Mouse (Mus musculus) T-helper 17 cell (primary cell): ENCODE measurements around the gene Hist1h2be.
"Not testable (repeated sequence)": the region's sequence is repeated elsewhere in the genome, so short reads cannot be mapped to it uniquely, and the experiment has no call there.

Experiments
- in situ Hi-C, 2 experiments: fragments of 300-600 bp; cut with MboI, MseI; formaldehyde crosslinking; loops; 1 replicate in 1 of 2; 2 replicates in 1 of 2; pipeline ENCODE4 v1.15.1; 2025; ENCODE audit warnings: high pct_unique_total_duplicates in 2 of 2

Gene Hist1h2be

DNA sequence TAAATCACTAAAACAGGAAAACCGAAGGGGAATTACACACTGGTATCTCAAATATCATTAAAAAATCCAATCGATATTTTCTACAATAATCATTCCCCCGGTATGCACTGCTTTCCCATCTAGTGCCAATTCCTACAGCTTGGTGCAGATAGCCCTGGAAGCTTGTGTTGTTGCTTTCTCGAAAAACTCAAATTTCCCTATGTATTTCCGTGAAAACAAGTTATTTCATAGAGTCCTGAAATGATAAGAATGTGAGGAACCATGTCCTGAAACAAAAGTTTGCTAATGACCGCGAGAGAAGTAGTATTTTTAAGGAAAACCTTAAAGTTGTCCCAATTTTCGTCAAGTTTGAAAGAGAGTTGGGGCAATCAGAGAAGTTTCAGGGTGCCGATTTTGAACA lies 66.5 kb downstream of the Hist1h2be start:
- in situ Hi-C loops: loop anchor here (10.0 to 25.0 kb wide), 2 partner anchors 1510 to 1742 kb away; partner anchors contain the start of genes Hist1h2ag (in 1 of the 2), Hist1h2ao (in 1 of the 2), Hist1h2bj (in 1 of the 2) and Hist1h2bq (in 1 of the 2)

DNA sequence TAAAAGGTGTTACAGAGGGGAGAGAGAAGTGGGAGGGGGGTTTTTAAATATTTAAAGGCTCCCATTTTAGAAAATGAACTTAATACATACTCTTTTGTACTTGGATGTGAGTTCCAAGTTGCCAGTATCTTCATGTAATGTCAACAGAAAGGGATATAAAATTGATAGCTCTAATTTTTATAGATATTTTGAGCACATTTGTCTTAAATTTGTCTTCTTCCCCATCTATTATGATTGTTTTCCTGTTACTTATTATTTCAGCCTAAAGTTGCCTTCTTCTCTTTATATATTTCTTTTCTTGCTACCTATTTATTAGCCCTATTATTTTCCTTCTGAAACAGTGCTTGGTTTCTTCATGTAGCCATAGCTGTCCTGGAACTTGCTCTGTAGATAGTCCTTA lies 68.0 kb downstream of the Hist1h2be start, which contains the start of gene Hist1h1d:
Hist1h1d (plus strand) TSS at position 301 of the 400 bp plus-strand sequence.
- in situ Hi-C loops: loop anchor here (10.0 to 25.0 kb wide), 2 partner anchors 1508 to 1741 kb away; partner anchors contain the start of genes Hist1h2ag (in 1 of the 2), Hist1h2ao (in 1 of the 2), Hist1h2bj (in 1 of the 2) and Hist1h2bq (in 1 of the 2)

DNA sequence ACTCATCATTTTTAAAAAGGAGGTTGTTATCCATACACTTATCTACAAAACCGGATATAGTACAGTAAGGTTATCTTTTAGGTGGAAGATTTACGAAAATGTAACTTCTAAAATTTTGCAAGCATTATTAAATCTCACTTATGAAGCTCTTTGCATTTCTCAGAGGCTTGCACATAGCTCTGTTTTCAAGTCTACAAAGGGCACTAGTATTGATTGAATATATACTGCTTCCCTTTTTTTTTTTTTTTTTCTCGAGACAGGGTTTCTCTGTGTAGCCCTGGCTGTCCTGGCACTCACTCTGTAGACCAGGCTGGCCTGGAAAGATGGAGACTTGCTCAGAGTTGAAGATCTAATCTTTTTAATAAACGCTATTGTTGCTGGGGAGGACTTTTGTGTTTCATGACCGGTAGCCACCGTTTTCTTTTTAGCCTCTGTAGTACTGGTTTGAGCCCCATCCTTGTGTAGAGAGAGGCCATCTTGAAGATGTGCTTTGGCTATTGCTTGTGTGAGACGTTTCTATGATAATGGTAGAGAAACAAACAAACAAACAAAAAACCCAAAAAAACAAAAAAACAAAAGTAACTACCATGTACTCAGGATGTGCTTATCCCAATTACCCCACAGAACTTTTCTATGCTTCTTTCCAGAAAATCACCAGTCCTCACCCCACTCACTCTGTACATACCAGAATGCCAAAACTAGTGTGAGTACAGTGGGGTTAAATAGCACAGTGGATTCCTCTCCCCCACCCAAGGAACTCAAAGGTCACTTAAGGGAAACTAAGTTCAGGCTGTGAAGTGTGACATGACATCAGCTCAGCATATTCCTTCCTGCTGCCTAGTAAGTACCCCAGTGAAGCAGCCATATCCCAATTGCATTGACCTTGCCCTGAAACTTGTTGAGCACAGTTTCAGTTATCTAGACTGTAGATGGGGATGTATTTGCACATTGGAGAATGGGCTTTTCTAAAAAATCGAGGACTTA lies 68.7 kb downstream of the Hist1h2be start:
- in situ Hi-C loops: loop anchor here (10.0 to 25.0 kb wide), 2 partner anchors 1507 to 1740 kb away; partner anchors contain the start of genes Hist1h2ag (in 1 of the 2), Hist1h2ao (in 1 of the 2), Hist1h2bj (in 1 of the 2) and Hist1h2bq (in 1 of the 2)

DNA sequence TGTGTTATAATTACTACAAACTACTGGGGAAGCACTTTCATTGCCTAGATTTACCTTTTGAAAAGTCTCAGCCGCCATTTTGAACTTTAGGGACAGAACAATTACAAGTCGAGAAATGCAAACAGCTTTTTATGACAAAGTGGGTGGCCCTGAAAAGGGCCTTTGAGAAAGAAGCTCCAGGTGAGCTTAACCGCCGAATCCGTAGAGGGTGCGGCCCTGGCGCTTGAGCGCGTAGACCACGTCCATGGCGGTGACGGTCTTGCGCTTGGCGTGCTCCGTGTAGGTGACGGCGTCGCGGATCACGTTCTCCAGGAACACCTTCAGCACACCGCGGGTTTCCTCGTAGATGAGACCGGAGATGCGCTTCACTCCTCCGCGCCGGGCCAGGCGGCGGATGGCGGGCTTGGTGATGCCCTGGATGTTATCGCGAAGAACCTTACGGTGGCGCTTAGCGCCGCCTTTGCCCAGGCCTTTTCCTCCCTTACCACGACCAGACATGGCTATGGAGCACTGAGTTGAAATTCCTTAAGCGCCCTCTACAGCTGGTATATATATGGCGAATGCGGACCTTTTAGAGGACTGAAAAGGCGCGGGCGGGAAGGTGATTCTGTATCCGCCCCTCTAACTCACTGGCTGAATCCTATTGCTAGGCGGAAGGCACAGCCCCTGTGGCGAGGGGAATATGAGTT lies 69.6 kb downstream of the Hist1h2be start, which contains the start of gene Hist1h4f:
Hist1h4f (minus strand) TSS at position 503 of the 689 bp plus-strand sequence.
- in situ Hi-C loops: loop anchor here (10.0 to 25.0 kb wide), 2 partner anchors 1506 to 1739 kb away; partner anchors contain the start of genes Hist1h2ag (in 1 of the 2), Hist1h2ao (in 1 of the 2), Hist1h2bj (in 1 of the 2) and Hist1h2bq (in 1 of the 2)

DNA sequence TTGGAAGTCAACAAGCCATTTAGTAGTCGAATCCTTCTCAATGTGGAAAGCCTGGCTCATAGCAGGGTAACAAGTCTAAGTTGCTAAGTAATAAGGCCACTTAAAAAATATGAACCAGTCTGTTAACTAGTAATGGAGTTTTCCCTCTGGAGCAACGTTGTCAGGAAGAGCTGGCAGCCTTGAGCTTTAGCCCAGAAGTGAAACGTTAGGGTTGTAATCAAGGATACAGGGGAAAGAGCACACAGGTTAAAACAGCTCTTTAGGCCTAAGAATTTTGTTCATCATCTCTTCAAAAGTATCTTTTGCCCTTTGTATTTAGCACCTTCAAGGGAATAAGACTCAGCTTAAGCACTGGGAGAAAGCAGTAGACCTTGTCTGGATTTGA lies 70.2 kb downstream of the Hist1h2be start:
- in situ Hi-C loops: loop anchor here (10.0 to 25.0 kb wide), 2 partner anchors 1506 to 1738 kb away; partner anchors contain the start of genes Hist1h2ag (in 1 of the 2), Hist1h2ao (in 1 of the 2), Hist1h2bj (in 1 of the 2) and Hist1h2bq (in 1 of the 2)

DNA sequence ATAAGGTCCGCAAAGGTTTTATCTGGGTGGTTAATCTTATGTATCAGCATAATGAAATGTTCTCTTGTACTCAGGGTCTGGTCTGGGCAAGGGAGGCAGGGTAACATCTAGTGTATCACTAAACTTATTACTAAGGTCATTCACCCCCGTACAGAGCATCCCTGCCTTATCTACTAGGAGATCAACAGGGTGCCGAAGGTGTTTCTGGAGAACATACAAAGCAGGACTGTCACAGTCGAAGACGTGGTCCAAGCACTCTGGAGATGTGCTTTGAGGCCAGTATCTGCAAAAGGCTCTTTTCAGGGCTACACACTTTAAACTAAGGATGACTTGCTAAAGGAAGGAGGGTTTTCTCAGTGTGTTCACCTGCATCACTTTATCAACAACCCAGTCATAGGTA lies 74.2 kb downstream of the Hist1h2be start:
- in situ Hi-C loops: no loop called here

DNA sequence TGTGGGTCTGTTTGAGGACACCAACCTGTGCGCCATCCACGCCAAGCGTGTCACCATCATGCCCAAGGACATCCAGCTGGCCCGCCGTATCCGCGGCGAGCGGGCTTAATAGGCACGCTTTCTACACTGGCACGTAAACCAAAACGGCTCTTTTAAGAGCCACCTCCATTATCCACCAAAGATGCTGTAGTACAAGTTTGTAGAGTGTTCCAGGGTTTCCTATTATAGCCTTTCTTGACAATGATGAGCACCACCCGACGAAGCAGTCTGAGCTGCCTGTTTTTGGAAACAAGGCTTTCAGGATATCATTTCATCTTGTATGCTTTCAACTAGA lies 76.2 kb downstream of the Hist1h2be start:
- in situ Hi-C loops: not testable (repeated sequence)

DNA sequence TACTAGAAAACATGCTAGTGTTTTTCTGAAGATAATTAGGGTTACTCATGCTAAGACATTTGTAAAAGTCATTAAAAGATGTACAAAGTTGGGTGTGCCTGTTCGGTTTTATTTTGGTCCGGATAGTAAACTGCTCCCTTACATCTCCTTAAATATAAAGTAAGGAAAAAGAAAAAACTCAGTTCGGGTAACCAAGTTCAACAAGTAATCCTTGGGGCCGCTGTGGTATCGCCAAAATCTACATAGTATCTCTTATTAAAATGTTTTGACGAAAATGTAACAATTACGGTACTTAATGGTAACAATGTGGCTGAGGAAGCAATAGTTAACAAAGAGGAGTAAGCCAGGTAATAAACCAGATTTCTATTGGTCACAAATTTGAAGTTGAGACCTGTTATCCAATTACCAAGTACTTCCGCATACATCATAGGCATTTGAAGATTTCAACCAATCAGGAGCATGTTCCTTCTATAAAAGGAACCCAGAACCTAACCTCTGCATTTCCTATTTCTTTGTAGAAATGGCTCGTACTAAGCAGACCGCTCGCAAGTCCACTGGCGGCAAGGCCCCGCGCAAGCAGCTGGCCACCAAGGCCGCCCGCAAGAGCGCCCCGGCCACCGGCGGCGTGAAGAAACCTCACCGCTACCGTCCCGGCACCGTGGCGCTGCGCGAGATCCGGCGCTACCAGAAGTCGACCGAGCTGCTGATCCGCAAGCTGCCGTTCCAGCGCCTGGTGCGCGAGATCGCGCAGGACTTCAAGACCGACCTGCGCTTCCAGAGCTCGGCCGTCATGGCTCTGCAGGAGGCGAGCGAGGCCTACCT lies 76.7 kb downstream of the Hist1h2be start, which contains the start of gene Hist1h3f:
Hist1h3f (plus strand) TSS at position 88 of the 822 bp plus-strand sequence.
- in situ Hi-C loops: no loop called here

DNA sequence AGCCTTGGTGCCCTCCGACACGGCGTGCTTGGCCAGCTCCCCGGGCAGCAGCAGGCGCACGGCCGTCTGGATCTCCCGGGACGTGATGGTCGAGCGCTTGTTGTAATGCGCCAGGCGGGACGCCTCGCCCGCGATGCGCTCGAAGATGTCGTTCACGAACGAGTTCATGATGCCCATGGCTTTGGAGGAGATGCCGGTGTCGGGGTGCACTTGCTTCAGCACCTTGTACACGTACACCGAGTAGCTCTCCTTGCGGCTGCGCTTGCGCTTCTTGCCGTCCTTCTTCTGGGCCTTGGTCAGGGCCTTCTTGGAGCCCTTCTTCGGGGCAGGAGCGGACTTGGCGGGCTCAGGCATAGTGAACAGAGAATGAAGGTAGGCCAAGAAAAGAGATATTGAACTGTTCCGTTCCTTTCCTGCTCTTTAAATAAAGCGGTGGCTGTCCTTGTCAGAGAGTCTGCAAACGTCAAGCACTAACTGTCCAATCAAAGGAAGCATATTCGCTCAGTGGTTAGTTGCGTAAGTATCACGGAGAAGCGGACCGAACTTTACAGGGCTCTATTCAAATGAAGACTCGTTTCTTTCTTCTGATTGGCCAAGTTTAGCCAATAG lies 77.8 kb downstream of the Hist1h2be start, which contains the start of gene Hist1h2bh:
Hist1h2bh (minus strand) TSS at position 394 of the 609 bp plus-strand sequence.
- in situ Hi-C loops: not testable (repeated sequence)

DNA sequence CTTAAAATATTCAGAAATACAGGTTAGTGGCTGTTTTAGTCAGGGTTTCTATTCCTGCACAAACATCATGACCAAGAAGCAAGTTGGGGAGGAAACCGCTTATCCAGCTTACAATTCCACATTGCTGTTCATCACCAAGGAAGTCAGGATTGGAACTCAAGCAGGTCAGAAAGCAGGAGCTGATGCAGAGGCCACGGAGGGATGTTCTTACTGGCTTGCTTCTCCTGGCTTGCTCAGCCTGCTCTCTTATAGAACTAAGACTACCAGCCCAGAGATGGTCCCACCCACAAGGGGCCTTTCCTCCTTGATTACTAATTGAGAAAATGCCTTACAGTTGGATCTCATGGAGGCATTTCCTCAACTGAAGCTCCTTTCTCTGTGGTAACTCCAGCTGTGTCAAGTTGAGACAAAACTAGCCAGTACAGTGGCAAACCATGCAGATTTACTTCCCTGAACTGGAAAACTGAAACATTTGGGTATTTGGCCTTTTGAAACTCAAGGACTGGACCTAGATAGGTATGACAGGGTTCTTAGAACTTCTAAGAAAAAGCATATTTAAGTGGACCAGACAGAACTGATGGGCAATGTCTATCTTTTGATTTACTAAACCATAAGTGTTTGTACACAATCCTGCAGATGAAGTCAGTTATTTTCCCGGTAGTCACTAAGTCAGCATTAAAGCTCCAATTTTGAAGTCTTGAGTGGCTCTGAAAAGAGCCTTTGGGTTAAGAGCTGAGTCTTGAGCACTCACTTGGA lies 78.5 kb downstream of the Hist1h2be start:
- in situ Hi-C loops: not testable (repeated sequence)

DNA sequence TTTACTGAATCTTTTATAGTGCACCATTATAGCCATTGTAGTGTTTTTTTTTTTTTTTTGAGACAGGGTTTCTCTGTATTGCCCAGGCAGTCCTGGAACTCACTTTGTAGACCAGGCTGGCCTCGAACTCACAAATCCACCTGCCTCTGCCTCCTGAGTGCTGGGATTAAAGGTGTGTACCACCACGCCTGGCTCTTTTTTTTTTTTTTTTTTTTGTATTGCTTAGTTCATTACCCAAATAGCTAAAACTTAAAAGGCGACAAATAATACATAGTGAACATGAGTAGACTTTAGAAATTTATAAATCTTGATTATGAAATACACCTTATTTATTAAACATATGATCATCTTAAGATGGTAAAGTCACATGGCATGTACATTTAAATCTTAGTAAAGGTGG lies 79.4 kb downstream of the Hist1h2be start:
- in situ Hi-C loops: no loop called here

DNA sequence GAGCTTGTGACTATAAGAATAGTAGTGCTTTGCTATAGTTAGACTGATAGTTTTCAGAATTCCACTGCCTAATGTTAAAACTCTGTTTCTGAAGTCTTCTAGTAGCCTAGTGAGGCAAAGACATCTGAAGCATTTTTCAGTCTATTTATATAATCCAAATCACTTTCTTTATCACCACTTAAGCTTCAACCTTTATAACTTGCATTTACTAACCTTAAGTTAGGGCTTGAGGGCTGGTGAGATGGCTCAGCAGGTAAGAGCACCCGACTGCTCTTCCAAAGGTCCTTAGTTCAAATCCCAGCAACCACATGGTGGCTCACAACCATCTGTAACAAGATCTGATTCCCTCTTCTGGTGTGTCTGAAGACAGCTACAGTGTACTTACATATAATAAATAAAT lies 81.1 kb downstream of the Hist1h2be start:
- in situ Hi-C loops: loop anchor here (5.0 to 10.0 kb wide), 4 partner anchors 37 to 1825 kb away; partner anchors contain the start of genes Hist1h2ai (in 2 of the 2), Hist1h2bl (in 2 of the 2), Hist1h3h (in 2 of the 2) and Hist1h2ah (in 1 of the 2)

DNA sequence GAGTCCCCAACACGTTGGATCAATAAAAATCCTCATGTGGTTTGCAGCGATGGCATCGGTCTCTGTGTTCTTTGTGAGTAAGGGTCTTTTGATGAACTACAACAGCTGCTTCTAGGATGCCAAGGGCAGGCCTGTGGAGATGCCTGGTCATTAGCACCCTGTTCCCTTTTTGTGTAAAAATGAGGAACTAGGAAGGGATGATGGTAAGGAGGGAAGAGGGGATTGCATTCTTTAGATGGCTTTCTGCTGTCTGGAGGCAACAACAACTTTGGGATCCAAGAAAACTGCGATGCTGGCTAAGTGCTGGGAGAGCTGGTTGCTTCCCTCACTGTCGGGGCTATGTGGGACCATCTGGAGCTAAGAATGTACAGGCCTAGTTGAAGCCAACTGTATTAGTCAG lies 82.7 kb downstream of the Hist1h2be start:
- in situ Hi-C loops: loop anchor here (5.0 to 10.0 kb wide), 4 partner anchors 39 to 1823 kb away; partner anchors contain the start of genes Hist1h2ai (in 2 of the 2), Hist1h2bl (in 2 of the 2), Hist1h3h (in 2 of the 2) and Hist1h2ah (in 1 of the 2)

DNA sequence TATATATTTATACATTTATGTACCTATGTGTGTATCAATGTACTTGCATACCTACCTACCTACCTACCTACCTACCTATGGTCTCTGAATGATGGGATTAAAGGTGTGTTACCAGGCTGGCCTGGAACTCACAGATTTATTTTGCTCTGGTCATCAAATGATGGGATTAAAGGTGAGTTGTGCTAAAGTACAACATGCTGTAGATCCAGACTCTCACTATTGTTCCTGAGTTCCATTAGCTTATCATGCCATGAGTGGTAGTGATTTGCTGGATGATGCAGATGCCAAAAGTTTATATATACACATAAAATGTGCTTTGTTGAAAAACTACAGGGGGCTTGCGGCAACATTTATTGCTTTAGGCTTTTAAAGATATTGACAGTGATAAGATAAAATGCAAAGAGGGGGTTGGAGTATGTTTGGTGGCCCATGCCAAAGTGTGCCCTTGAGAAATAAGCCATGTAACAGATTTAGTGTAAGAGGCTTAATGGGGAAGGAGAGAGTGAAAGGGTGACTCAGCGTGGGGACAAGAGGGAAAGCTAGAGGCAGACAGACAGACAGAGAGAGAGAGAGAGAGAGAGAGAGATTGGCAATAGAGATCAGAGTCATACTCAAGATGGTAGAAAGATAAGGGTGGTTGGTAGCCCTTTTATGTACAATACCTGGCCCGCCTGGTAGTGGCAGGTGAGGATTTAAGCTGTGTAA lies 83.8 kb downstream of the Hist1h2be start:
- in situ Hi-C loops: loop anchor here (5.0 to 10.0 kb wide), 4 partner anchors 40 to 1822 kb away; partner anchors contain the start of genes Hist1h2ai (in 2 of the 2), Hist1h2bl (in 2 of the 2), Hist1h3h (in 2 of the 2) and Hist1h2ah (in 1 of the 2)

DNA sequence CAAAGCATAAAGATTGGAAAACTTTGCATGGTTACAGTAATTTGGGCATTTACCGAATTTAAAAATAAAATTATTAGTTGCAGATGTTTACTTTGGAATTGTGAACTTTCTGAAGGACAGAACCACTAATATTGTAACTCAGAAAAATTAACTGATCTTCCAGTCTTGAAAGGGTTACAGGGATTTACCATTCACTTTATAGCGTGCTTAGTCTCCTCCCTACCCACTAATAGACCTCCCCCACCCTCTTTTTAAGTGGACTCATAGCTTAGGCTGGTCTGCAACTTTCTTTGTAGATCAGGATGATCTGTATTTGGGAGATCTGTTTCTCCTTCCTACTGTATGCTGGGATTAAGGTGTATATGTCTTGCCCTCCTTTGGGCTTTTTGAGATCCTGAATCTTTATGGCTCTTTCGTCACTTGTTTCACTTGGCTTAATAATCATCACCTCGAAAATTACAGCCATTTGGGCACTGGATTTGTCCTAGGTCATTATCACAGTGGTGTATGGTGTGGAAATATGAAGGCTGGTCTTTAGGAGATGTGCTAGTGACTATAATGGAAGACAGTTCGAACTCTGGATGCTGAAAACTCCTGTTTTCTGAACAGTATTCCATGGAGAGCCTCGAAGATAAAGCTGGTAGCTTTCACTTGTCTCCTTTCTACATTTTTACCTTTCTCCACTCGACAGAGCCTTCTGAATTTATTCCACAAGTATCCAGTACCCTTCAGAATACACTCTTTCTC lies 84.7 kb downstream of the Hist1h2be start:
- in situ Hi-C loops: loop anchor here (5.0 to 10.0 kb wide), 4 partner anchors 41 to 1821 kb away; partner anchors contain the start of genes Hist1h2ai (in 2 of the 2), Hist1h2bl (in 2 of the 2), Hist1h3h (in 2 of the 2) and Hist1h2ah (in 1 of the 2)

DNA sequence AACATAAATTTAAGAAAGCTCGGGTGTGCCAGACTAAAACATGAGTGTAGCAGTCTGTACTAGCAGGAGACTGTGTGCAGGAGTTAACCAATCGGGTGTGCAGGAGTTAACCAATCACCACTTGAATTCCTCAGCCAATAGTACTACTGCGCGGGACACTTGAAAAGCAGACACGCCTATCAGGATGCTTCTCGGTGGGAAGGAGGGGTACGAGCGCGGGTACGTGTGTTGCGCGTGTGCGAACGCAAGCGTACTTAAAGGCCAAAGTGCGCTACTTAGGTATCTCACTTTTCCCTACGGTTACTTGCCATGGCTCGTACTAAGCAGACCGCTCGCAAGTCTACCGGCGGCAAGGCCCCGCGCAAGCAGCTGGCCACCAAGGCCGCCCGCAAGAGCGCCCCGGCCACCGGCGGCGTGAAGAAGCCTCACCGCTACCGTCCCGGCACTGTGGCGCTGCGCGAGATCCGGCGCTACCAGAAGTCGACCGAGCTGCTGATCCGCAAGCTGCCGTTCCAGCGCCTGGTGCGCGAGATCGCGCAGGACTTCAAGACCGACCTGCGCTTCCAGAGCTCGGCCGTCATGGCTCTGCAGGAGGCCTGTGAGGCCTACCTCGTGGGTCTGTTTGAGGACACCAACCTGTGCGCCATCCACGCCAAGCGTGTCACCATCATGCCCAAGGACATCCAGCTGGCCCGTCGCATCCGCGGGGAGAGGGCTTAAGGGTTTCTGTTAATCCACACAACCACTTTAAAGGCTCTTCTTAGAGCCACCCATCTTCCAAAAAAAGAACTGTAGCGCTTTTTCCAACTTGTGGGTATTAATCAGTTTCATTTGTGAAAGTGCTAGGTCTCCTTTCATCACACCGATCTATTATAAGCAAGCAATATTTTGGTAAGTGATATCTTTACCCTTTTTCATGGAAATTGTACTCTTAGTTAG lies 85.5 kb downstream of the Hist1h2be start, which contains the start of gene Hist1h3g:
Hist1h3g (plus strand) TSS at position 286 of the 939 bp plus-strand sequence.
- in situ Hi-C loops: loop anchor here (5.0 to 10.0 kb wide), 4 partner anchors 42 to 1821 kb away; partner anchors contain the start of genes Hist1h2ai (in 2 of the 2), Hist1h2bl (in 2 of the 2), Hist1h3h (in 2 of the 2) and Hist1h2ah (in 1 of the 2)
